Mouse (Mus musculus) gastrocnemius, postnatal 4 days (tissue): ENCODE results near the gene Zfp30. TPM values are rescaled to one million over a fixed set of nuclear protein-coding genes. Genes with fewer than 3 reads are reported as not detected.

Experiments
- DNase-seq, 2 experiments: peaks; one replicate each; pipeline ENCODE4 v3.0.0; 2021 to 2022; ENCODE audit warnings: low spot score in 2 of 2, mixed read lengths in 2 of 2
- microRNA-seq: library from miRNA; unstranded; fragments of <30 nt; microRNA quantifications from one replicate; pipeline ENCODE4 v1.2.0, GENCODE M21; 2021
- total RNA-seq, 2 experiments: library from RNA; stranded (reverse); gene quantifications; 2 replicates each; pipeline ENCODE4 v1.2.3; 2021

Gene Zfp30
- total RNA-seq, 2 experiments from 2014 or later: 6.6 to 7.3 TPM

- DNase-seq: no peak
Measured at GRCm38 (mm10) chr7:29828001-29828400, 44.2 kb downstream of the Zfp30 start.

DNA sequence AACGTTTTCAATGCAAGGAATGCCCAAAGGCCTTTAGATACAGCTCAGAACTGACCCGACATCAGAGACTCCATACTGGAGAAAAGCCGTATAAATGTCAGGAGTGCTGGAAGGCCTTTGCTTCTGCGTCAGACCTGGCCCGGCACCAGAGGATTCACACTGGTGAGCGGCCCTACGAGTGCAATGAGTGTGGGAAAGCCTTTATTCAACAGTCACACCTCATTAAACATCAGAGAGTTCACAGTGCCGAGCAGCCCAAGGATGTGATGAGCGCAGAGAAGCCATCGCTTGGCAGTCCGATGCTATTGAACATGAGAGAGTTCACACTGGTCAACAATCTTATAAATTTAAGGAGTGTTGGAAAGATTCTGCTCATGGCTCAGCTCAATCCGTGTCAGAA is 46.0 kb downstream of the Zfp30 start:
- no peak for DNase-seq

GRCm38 (mm10) chr7:29836816-29837215 is 53.0 kb downstream of the Zfp30 start:
- DNase-seq: no peak

DNA sequence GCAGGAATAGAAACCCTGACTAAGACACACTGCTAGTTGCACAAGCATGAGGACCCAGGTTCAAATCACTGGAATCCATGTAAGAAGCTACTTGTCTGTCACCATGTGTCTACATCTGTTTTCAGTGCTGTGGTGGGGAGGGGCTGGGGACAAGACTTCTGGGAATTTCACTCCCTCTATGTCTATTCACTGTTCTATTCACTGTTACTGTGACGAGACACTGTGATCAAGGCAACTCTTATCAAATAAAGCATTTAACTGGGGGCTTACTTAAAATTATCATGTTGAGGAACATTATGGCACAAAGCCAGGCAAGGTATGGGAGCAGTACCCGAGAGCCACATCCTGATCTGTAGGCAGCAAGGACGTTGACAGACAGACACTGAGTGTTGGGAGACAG is 55.5 kb downstream of the Zfp30 start:
- DNase-seq: no peak

GRCm38 (mm10) chr7:29842105-29842504 is 58.3 kb downstream of the Zfp30 start:
- DNase-seq: no peak

Small RNA genes lying within 50 kb of the gene (microRNA-seq; reads per million reads assigned to microRNA genes)
- not detected for gene Mir1964

Other genes with a start within 250 kb of the Zfp30 start
- gene Catsperg2, start 57.0 kb upstream of the Zfp30 start, total RNA-seq: under 1 TPM in 1 of 2 experiments, not detected in 1; 0.15 TPM
- gene Zfp84, start 15.4 kb upstream of the Zfp30 start, total RNA-seq: 10 to 100 TPM; 14.8 to 15.2 TPM
- gene Zfp790, start 32.1 kb downstream of the Zfp30 start, total RNA-seq: 10 to 100 TPM; 10.9 to 14.4 TPM
- gene Zfp940, start 69.7 kb downstream of the Zfp30 start, total RNA-seq: 1 to 10 TPM in 1 of 2 experiments, under 1 TPM in 1; 0.91 to 1.0 TPM
- 1 to 10 TPM; 4.6 to 4.9 TPM for gene Zfp420, start 76.0 kb downstream of the Zfp30 start, total RNA-seq
- 10 to 100 TPM; 10.9 to 14.7 TPM for gene Zfp27, start 122.6 kb downstream of the Zfp30 start, total RNA-seq
- 10 to 100 TPM; 14.4 to 15.5 TPM for gene Zfp383, start 124.2 kb downstream of the Zfp30 start, total RNA-seq
- 10 to 100 TPM; 10.9 to 12.9 TPM for gene Zfp74, start 170.1 kb downstream of the Zfp30 start, total RNA-seq
- 100 to 1,000 TPM; 140 to 141 TPM for gene Zfp568, start 200.0 kb downstream of the Zfp30 start, total RNA-seq